Mouse (Mus musculus): ENCODE measurements around the gene Bcl10.
A peak's percentile ranks its signal among the peaks of the same experiment; 100 is the strongest.
"Not testable (repeated sequence)": the region's sequence is repeated elsewhere in the genome, so short reads cannot be mapped to it uniquely, and the experiment has no call there.

Bcl10 gene

GRCm38 (mm10) chr3:145950815-145951130 is 28.2 kb downstream of the Bcl10 start:
- DNase-seq (ENCODE audit: low spot score in 2 of 2): no peak

DNA sequence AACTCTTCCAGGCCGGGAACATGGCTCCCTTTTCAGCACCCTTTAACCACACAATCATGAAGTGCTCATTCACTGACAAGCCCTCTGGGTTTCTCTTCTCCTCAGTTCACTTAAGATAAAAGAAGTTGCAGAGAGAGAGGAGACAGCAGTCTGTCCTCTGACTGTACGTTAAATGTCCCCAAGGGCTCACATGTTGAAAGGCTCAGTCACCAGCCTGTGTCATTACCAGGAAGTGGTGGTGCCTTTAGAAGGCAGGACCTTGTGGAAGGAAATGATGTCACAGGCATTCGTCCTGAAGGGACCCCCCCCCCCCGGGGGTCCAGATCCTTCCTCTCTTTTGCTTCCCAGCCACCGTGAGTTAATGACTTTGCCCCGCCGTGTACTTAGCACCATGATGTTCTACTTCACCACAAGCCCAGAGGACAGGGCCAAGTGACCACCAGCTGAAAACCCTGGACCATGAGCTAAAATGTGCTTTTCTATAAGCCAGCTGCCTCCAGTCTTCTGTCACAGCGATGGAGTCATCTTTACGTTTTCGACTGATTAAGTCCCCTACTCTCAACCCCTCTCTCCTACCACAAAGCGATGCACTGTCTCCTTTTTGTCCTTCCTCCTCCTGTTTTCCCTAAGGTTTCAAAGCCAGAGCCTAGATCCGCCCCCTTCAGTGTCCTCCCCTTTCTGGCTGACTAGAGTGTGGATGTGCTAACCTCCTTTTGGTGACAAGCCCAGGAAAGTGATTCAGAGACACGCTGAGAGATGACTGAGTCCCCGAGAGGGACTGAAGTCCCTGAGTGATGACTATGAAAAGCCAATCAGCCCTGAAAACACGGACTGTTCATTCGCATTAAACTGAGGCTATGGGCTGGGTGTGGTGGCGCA is 28.9 kb downstream of the Bcl10 start:
- peak; percentile 70 to 71 for DNase-seq (ENCODE audit: low spot score in 2 of 2)

DNA sequence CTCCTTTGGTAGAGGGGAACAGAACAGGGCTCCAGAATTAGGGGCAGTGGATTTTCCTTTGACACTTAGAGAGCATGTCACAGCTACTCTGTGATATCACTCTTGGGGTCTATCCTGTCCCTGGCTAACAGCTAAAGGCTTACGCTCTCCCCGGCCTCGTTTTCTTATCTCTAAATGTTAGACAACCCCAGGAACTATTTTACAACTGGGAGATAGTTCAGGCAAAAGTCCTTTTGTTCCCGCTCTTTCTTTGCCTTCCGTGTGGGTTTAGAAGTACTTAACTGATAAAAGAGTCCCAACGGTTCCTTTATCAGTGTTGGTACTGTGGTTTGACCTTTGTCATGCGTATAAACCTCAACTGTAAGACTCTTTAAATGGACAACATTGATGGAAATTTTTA is 30.3 kb downstream of the Bcl10 start:
- no peak for DNase-seq (ENCODE audit: low spot score in 2 of 2)

DNA sequence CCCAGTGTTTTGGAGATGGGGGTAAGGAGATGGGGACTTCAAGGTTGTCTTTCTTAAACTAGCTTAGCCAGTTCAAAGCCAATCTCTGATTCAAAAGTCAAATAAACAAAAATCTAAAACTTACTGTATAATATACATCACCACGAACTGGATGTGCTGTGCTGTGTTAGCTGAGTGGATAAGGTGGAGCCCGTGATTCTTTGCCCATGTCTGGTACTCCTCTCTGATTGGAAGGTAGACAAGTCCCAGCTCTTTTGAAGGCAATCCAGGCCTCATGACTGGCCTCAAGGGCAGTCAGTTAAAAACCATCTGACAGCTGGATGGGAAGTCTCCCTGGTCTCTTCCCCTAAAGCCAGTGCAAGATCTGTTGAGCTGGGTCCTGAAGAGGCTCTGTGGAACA is 30.8 kb downstream of the Bcl10 start:
- DNase-seq (ENCODE audit: low spot score in 2 of 2): no peak

DNA sequence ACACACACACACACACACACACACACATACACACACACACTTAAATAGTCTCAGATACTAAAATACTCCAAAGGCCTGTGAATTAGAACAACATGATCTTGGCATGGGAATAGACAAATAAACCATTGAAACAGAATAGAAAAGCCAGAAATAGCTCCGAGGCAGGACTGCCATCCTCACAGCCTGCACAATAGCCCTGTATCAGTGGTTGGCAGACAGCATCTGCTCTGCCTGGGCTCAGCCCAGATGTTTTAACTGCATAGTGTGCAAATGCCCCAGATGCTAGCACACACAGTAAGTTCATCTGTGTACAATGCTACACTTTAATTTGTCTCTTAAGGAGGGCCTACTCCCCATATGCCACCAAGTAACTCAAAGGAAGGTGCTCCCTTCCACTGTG is 37.2 kb downstream of the Bcl10 start:
- DNase-seq (ENCODE audit: low spot score in 2 of 2): peak; percentile 23 to 27

DNA sequence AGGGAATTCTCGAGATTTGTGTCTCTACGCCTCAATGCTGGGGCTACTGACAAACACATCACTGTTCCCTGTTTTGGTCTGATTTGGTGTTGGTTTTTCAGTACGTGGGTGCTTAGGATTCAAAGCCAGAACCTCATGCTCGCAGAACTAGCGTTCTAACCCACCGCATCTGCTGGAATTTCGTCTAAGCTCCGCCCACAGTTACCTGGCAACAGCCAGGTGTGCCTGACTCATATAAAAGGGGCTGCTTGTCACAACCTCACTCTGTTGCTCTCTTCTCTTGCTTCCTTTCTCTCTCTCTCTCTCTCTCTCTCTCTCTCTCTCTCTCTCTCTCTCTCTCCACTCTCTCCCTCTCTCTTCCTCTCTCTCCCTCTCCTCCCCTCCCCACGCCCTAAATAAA is 39.8 kb downstream of the Bcl10 start:
- DNase-seq (ENCODE audit: low spot score in 2 of 2): no peak

- DNase-seq (ENCODE audit: low spot score in 2 of 2): peak; percentile 28
Measured at GRCm38 (mm10) chr3:145963101-145964017, 40.8 kb downstream of the Bcl10 start.

DNA sequence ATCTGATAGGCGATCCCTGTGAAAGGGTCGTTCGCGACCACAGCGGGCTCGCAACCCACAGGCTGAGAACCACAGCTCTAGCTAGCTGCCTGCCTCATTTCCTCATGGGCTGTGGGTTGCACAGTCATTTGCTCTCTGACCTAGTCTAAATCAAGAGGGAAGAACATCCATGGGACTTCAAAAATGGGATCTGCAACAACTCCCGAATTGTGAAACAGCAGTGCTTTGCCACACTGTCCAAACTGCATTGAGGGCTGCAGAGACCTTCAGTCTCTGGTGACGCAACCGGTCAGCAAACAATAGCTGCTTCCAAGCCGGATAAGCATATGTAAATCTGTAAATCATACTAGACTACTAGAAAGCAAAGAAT is 41.4 kb downstream of the Bcl10 start:
- peak; percentile 20 to 27 for DNase-seq (ENCODE audit: low spot score in 2 of 2)

- DNase-seq (ENCODE audit: low spot score in 2 of 2): peak; percentile 57 to 68
Measured at GRCm38 (mm10) chr3:145964473-145964872, 41.9 kb downstream of the Bcl10 start.

GRCm38 (mm10) chr3:145965583-145965982 is 43.0 kb downstream of the Bcl10 start:
- not testable (repeated sequence) for DNase-seq (ENCODE audit: low spot score in 2 of 2)

- no peak for DNase-seq (ENCODE audit: low spot score in 2 of 2)
Measured at GRCm38 (mm10) chr3:145966806-145967205, 44.2 kb downstream of the Bcl10 start.

DNA sequence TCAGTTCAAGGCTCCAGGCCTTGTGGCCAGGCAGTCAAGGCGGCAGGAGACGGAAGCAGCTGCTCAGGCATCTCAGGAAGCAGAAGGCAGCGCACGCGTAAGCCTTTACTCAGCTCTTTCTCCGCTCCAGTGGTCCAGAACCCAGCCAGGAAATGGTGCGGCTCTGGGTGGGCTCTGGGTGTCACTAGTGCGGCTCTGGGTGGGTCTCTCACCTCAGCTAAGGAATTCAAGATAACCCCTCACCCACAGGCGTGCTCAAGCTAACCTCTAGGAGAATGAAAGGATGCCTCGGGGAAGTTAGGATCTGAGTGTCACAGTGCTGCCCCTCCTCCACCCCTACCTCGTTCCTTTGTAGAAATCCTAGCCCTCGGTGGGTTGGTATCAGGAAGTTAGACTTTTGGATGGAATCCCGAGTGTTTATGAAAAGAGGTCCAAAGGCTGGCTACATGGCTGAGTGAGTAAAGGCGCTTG is 46.5 kb downstream of the Bcl10 start:
- DNase-seq (ENCODE audit: low spot score in 2 of 2): no peak

DNA sequence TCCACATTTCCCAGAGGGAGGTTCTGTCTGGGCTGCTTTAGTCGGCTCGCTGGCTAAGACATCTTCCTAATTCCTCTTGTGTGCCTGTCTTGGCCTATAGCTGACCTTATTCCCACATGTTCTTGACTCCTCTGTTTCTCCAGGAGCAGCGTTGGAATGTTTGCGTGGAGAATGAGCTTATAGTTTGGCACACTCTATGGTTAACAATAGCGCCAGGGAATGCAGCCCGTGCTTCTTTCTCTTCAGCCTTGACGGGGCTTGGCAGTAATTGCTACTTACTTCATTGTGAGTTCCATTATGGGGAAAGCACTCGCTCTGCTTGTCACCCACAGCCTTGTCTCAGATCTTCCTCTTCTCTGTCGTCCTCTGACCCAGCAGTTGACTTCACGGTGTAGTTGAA is 48.9 kb downstream of the Bcl10 start:
- DNase-seq (ENCODE audit: low spot score in 2 of 2): no peak

- no peak for DNase-seq (ENCODE audit: low spot score in 2 of 2)
Measured at GRCm38 (mm10) chr3:145974986-145975385, 52.4 kb downstream of the Bcl10 start.

Measured in heart, adult 9 months (tissue).